Mouse (Mus musculus) limb, embryonic 10.5 days (tissue): ENCODE data around the gene Ap1m1. TPM values are rescaled to one million over a fixed set of nuclear protein-coding genes. Genes with fewer than 3 reads are reported as not detected.

Source experiments
- DNase-seq: peaks from one replicate; pipeline ENCODE4 v3.0.0-alpha.2; 2017; ENCODE audit warnings: low spot score
- H3K27ac ChIP-seq: fragments of 300-500 bp; sonication (generic); 2 replicates; pipeline ENCODE4 v1.5.1; 2016; ENCODE audit warnings: mild to moderate bottlenecking
- H3K27me3 ChIP-seq: fragments of 300-500 bp; sonication (generic); 2 replicates; pipeline ENCODE4 v1.6.1; 2016; ENCODE audit warnings: low read depth, mild to moderate bottlenecking; ENCODE audit not compliant: poor library complexity, severe bottlenecking
- H3K36me3 ChIP-seq: fragments of 300-500 bp; sonication (generic); 2 replicates; pipeline ENCODE4 v1.6.1; 2016; ENCODE audit warnings: mild to moderate bottlenecking, moderate library complexity
- H3K4me1 ChIP-seq: fragments of 300-500 bp; sonication (generic); 2 replicates; pipeline ENCODE4 v1.6.1; 2016
- H3K4me3 ChIP-seq: fragments of 300-500 bp; sonication (generic); 2 replicates; pipeline ENCODE4 v1.5.1; 2016; ENCODE audit warnings: mild to moderate bottlenecking, moderate library complexity
- H3K9me3 ChIP-seq: fragments of 300-500 bp; sonication (generic); replicated peaks from 2 replicates; pipeline ENCODE4 v1.6.1; 2016; ENCODE audit warnings: mild to moderate bottlenecking
- WGBS: fragments of 180-500 bp; shearing (Covaris S2); methylation state at CpG from one replicate; pipeline ENCODE4 v1.1.7; 2016; 5-methylcytosine and 5-hydroxymethylcytosine counted together
- polyA plus RNA-seq: library from polyadenylated mRNA; unstranded; fragments of >200 nt; fragmentation: Nextera tagmentation; extraction: Ambion mirVana; gene quantifications from 2 replicates; pipeline ENCODE4 v1.2.1, GENCODE M21; 2016

Ap1m1 gene
- polyA plus RNA-seq, 1 experiment from 2014 or later, result 144 TPM

- Histone ChIP-seq H3K9me3 (no peaks in the 10 kb centered on the region), H3K4me1 (no peaks in the 10 kb centered on the region), H3K4me3 (no peak overlapping the region), H3K27me3 (no peaks in the 10 kb centered on the region), H3K27ac (no peak overlapping the region), H3K36me3 (no peaks in the 10 kb centered on the region)
- WGBS, result 77% methylated on average over 8 of the region's 8 CpGs
- no peak for DNase-seq
These were observed 63.8 kb downstream of the Ap1m1 start for GRCm38 (mm10) chr8:72303633-72304032.

GRCm38 (mm10) chr8:72305210-72305905 lies 65.5 kb downstream of the Ap1m1 start, which contains the start of gene Gm10282:
Gene Gm10282, minus strand, starts transcription at chr8:72305260.
- H3K36me3 ChIP-seq, result no peaks in the 10 kb centered on the region

GRCm38 (mm10) chr8:72306913-72307312 lies 67.1 kb downstream of the Ap1m1 start:
- Histone ChIP-seq H3K36me3 (no peaks in the 10 kb centered on the region), H3K4me3 (no peak overlapping the region), H3K4me1 (no peaks in the 10 kb centered on the region), H3K27me3 (no peaks in the 10 kb centered on the region), H3K9me3 (no peaks in the 10 kb centered on the region), H3K27ac (no peak overlapping the region)
- WGBS, result 92% methylated on average over 5 of the region's 5 CpGs
- no peak for DNase-seq

More at GRCm38 (mm10) chr8:72305210-72305905, 65.5 kb downstream of the Ap1m1 start, which contains the start of gene Gm10282:
- Histone ChIP-seq H3K4me1 (no peaks in the 10 kb centered on the region), H3K9me3 (no peaks in the 10 kb centered on the region), H3K27me3 (no peaks in the 10 kb centered on the region), H3K27ac (no peak within 1 kb of the TSS), H3K4me3 (no peak within 1 kb of the TSS)
- 75% methylated on average over 16 of the region's 16 CpGs for WGBS
- no peak for DNase-seq

Other genes starting within 250 kb of the Ap1m1 start
- gene Cyp4f18, start 230.4 kb upstream of the Ap1m1 start, polyA plus RNA-seq, result 0.58 and 0.71 TPM in 2 replicates
- gene Olfr372, start 198.8 kb upstream of the Ap1m1 start, polyA plus RNA-seq, result not detected in 2 replicates
- 0.04 TPM in 1 of 2 replicates, not detected in the other for gene Olfr373, start 156.8 kb upstream of the Ap1m1 start, polyA plus RNA-seq
- gene Olfr374, start 133.0 kb upstream of the Ap1m1 start, polyA plus RNA-seq, result 0.04 TPM in 1 of 2 replicates, not detected in the other
- 828 and 829 TPM in 2 replicates for gene Tpm4, start 105.0 kb upstream of the Ap1m1 start, polyA plus RNA-seq
- gene Rab8a, start 78.8 kb upstream of the Ap1m1 start, polyA plus RNA-seq, result 137 and 139 TPM in 2 replicates
- gene Hsh2d, start 50.4 kb upstream of the Ap1m1 start, polyA plus RNA-seq, result not detected in 2 replicates
- not detected in 2 replicates for gene Cib3, start 27.2 kb upstream of the Ap1m1 start, polyA plus RNA-seq
- not detected in 2 replicates for gene Gm11034, start 26.4 kb upstream of the Ap1m1 start, polyA plus RNA-seq
- 69.3 and 70.4 TPM in 2 replicates for gene Fam32a, start 20.3 kb upstream of the Ap1m1 start, polyA plus RNA-seq
- 25.6 and 29.2 TPM in 2 replicates for gene Gm10282, start 65.2 kb downstream of the Ap1m1 start, polyA plus RNA-seq
- gene Klf2, start 79.0 kb downstream of the Ap1m1 start, polyA plus RNA-seq, result 3.1 and 3.6 TPM in 2 replicates
- 75.3 and 85.1 TPM in 2 replicates for gene Eps15l1, start 181.4 kb downstream of the Ap1m1 start, polyA plus RNA-seq
- gene Calr3, start 203.9 kb downstream of the Ap1m1 start, polyA plus RNA-seq, result 0.54 and 0.90 TPM in 2 replicates
- gene 1700030K09Rik, start 203.9 kb downstream of the Ap1m1 start, polyA plus RNA-seq, result 14.6 and 16.1 TPM in 2 replicates
- gene Cherp, start 235.2 kb downstream of the Ap1m1 start, polyA plus RNA-seq, result 107 and 116 TPM in 2 replicates